Mouse (Mus musculus): ENCODE measurements around the gene Slc44a5.

Slc44a5 gene

DNA sequence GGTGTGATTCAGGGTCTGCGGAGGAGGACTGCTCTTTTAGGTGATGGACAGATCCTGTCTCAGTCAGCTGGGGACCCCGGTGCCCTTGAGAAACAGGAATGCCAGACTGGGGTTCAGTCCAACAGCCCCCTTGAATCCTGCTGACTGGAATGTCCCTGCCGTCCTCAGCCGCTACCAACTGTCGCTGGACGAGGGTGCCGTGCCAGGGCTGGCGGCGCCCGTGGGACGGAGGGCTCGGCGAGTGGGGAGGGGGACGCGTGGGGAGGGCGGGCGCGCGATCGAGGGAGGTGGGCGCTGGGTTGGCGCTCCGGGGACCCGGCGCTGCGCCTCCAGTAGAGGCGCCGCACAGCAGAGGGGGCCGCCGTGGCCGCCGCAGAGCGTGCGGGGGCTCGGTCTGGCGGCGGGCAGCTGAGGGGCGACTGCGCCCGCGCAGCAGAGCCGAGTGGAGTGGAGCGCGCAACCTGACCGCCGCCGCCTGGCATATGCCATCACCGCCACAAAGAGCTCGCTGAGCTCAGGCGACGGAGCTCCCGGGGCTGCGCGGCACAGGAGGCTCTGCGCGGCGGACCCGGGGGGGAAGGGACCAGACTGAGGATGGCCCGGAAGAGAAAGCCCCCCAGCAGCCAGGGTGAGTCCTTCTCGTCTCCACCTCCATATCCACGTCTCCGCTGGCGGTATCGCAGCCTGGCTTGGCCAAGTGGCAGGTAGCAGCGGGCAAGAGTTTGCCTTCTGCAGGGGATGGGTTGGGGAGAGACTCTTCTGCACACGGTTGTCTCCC is at the start of gene Slc44a5:
Gene Slc44a5 (plus strand): TSS at position 266 of the 778 bp plus-strand sequence.
- in situ Hi-C loops (cut with MboI; ENCODE audit: unreplicated experiment in 2 of 2): no loop called here

DNA sequence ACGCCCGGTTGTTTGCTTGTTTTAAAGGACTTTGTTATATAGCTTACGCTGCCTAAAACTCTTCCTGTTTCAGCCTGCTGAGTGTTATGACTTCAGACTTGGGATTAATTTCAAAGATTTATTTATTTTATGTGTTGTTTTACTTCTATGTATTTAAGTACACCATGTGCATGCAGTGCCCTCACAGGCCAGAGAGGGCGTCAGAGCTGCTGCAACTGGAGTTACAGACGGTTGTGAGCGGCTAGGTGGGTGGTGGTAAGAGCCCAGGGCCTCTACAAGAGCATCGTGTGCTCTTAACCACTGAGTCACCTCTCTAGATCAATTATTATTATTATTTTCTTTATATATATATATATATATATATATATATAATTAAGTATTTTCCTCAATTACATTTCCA is 46.9 kb upstream of the Slc44a5 start:
- in situ Hi-C loops (cut with MboI; ENCODE audit: unreplicated experiment in 2 of 2): loop anchor here (25.0 kb wide), 3 partner anchors 1161 to 1714 kb away; partner anchors contain the start of genes Dnajb4 (in 1 of the 2), Fpgt (in 1 of the 2), Fubp1 (in 1 of the 2) and Lrriq3 (in 1 of the 2)

DNA sequence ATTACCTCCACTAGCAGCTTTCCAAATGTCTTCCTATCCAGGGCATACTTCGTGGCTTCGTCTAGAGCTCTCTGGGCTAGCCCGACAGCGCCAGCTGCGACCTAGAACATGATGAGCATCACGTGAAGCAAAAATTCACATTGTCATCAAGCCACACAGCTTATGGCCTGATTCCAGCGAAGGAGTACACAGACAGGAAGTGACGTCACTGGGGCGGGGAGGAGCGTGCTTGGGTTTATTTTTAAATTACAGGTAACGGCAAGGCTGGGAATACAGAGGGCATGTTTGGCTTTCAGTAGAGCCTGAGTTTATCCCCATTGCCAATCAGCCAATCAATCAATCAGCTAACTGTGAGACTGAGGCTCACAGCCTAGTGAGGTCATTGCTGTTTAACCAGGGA is 43.7 kb upstream of the Slc44a5 start:
- in situ Hi-C loops (cut with MboI; ENCODE audit: unreplicated experiment in 2 of 2): loop anchor here (25.0 kb wide), 3 partner anchors 1158 to 1717 kb away; partner anchors contain the start of genes Dnajb4 (in 1 of the 2), Fpgt (in 1 of the 2), Fubp1 (in 1 of the 2) and Lrriq3 (in 1 of the 2)

DNA sequence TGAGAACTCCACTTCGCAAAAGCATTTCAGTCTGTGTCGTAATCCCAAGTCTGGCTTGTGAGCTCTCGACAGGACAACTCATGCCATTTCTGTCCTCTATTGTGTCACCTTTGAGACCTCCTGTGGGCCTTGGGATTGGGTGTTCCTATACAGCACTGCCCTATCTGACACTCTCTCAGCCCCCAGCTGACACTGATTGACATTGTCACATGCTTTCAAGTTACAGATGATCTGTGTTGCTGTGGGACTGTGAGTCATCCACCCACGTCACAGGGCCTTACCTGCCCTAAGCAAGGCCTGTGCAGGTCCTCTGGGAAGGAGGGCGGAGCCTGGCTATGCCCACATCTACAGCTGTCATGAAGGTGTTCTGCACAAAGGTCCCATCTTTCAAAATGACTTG is 40.8 kb upstream of the Slc44a5 start:
- in situ Hi-C loops (cut with MboI; ENCODE audit: unreplicated experiment in 2 of 2): loop anchor here (25.0 kb wide), 3 partner anchors 1155 to 1720 kb away; partner anchors contain the start of genes Dnajb4 (in 1 of the 2), Fpgt (in 1 of the 2), Fubp1 (in 1 of the 2) and Lrriq3 (in 1 of the 2)

DNA sequence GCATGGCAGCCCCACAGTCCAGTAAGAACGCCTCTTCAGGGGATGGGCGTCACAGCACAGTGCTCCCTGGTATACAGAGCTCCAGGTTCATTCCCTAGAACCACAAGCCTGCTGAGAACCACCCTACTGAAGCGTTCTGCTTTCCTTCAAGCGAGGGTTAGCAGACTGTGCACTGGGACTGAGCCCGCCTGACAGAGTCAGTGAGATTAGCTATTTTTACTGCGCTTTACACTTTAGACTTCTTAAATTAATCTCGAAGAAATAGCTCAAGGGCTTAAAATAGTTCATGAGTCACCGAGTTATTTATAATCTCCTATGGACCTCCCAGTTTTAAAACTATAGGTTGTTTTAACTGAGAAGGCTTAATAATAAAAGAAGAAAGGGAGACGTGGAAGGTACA is 37.4 kb upstream of the Slc44a5 start:
- in situ Hi-C loops (cut with MboI; ENCODE audit: unreplicated experiment in 2 of 2): loop anchor here (25.0 kb wide), 3 partner anchors 1151 to 1724 kb away; partner anchors contain the start of genes Dnajb4 (in 1 of the 2), Fpgt (in 1 of the 2), Fubp1 (in 1 of the 2) and Lrriq3 (in 1 of the 2)

DNA sequence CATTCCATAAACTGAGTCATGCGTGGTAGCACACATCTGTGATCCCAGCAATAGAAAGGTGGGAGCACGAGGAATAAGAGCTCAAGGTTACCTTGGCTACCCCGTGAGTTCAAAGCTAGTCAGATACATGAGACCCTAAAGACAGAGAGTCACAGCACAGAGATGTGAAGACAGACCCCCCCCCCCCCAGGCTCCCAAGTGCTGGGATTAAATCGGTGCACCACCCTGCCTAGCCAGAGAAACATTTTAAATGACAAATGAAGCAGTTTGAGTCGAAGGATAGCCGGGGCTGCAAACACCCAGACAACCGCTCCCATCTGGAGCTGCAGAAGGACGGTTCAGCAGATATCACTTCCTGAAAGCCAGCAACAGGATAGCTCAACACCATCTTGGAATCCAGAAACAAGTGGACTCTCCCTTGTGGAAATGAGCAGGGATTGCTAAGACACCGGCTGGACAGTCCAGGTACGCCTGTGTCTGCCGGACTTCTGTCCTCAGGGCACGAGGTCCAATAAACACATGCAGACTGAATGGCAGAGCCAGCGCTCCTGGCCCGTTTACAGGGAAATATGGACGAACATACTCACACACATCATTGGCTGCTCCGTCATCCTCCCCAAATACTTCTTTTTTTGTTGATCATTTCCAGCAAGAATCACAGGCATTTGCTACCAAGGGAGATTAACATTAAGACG is 36.0 kb upstream of the Slc44a5 start:
- in situ Hi-C loops (cut with MboI; ENCODE audit: unreplicated experiment in 2 of 2): loop anchor here (25.0 kb wide), 3 partner anchors 1150 to 1725 kb away; partner anchors contain the start of genes Dnajb4 (in 1 of the 2), Fpgt (in 1 of the 2), Fubp1 (in 1 of the 2) and Lrriq3 (in 1 of the 2)

DNA sequence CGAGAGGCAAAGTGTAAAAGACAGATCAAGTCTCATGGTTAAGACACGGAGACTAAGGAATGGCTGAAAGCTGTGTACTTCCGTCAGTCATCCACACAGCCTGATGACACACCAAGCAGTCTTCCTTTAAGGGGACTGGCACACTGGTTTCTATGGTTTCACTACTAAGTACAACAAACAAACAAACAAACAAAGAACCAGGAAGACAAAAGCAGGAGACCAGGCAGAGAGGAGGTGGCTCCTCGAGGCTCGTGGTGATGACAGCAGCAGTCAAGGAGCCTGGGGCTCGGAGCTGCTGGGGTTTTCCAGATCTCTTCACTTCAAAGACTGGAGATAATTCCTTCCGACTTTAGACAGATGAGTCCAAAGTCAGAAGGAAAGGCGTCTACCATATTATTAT is 33.2 kb upstream of the Slc44a5 start:
- in situ Hi-C loops (cut with MboI; ENCODE audit: unreplicated experiment in 2 of 2): loop anchor here (10.0 to 25.0 kb wide), 5 partner anchors 1147 to 1728 kb away; partner anchors contain the start of genes Dnajb4 (in 1 of the 2), Fpgt (in 1 of the 2), Fubp1 (in 1 of the 2) and Lrriq3 (in 1 of the 2)

DNA sequence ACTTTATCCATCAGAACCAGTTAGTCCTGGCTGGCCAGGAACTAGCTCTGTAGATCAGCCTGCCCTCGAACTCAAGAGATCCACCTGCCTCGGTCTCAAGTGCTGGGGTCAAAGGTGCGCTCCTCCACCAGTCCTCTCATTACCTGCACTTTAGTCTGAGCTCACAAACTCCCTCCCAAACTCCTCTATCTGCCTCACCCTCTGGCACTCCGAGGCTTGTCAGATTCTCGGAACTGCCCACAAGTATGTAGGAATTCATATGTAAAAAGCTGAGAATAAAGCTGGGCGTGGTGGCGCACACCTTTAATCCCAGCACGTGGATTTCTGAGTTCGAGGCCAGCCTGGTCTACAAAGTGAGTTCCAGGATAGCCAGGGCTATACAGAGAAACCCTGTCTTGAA is 32.8 kb upstream of the Slc44a5 start:
- in situ Hi-C loops (cut with MboI; ENCODE audit: unreplicated experiment in 2 of 2): loop anchor here (10.0 to 25.0 kb wide), 5 partner anchors 1147 to 1728 kb away; partner anchors contain the start of genes Dnajb4 (in 1 of the 2), Fpgt (in 1 of the 2), Fubp1 (in 1 of the 2) and Lrriq3 (in 1 of the 2)

DNA sequence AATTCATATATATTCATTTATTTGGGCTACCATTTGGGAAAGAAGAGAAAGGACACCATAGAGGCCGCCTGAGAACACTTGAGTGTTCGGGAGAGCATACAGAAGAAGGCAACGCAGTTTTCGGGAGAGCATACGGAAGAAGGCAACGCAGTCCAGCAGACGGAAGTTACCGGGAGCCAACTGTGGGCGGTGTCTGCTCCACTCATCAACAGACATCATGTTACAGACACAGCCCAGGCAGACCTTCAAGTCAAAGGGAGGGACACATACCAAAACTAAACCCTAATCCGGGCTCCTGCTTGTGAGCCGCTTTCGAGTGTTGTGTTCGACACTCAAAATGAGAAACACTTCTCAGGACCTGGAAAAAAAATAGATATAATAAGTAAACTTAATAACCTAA is 31.6 kb upstream of the Slc44a5 start:
- in situ Hi-C loops (cut with MboI; ENCODE audit: unreplicated experiment in 2 of 2): loop anchor here (10.0 to 25.0 kb wide), 5 partner anchors 1146 to 1729 kb away; partner anchors contain the start of genes Dnajb4 (in 1 of the 2), Fpgt (in 1 of the 2), Fubp1 (in 1 of the 2) and Lrriq3 (in 1 of the 2)

DNA sequence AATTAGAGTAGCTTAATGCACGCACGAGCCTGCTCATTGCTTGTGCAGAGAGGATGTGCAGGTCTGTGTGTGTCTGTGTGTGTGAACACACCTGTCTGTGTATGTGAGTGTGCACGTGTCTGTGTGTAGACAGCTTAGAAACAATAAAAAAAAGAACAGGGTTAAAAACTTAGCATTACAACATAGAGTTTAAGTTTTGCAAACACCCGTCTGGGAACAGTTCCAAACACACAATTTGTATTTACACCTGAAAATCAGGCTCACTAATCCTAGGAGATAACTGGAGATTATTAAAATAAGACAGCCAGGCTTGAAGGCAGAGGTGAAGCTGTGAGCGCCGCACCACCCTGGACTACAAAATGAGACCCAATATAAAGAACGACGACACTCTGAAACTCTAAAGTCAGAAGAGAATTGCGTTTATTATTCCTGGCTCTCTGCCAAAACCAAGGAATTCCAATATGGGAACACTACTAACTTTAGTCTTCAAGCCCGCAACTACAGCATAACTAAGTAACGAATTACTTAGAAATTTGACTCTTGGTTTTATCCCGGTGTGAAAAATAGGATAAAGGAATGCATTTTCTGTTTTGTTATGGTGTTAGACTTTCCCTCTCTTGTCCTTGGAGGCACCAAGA is 30.1 kb upstream of the Slc44a5 start:
- in situ Hi-C loops (cut with MboI; ENCODE audit: unreplicated experiment in 2 of 2): loop anchor here (10.0 to 25.0 kb wide), 5 partner anchors 1144 to 1731 kb away; partner anchors contain the start of genes Dnajb4 (in 1 of the 2), Fpgt (in 1 of the 2), Fubp1 (in 1 of the 2) and Lrriq3 (in 1 of the 2)

DNA sequence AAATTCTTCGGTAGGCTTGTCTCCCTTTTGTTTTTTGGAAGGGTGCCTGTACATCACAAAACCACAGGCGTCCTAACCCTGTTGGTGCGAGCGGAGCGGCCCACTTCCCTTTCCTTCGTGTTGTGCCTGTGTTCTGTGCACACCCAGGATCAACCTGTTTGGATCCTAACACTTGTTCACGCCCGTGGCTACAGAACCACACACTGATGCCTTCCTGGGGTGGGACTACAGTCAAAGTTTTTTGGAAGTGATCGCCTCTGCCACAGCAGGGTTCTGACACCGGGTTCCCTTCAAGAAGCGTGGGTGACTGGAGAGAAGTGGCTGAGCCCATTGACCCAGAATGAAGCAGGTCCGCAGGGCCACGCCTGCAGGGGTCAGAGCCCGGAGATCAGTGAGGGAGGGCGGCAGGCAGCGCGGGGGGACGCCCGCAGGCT is 29.3 kb upstream of the Slc44a5 start:
- in situ Hi-C loops (cut with MboI; ENCODE audit: unreplicated experiment in 2 of 2): loop anchor here (10.0 to 25.0 kb wide), 5 partner anchors 1143 to 1732 kb away; partner anchors contain the start of genes Dnajb4 (in 1 of the 2), Fpgt (in 1 of the 2), Fubp1 (in 1 of the 2) and Lrriq3 (in 1 of the 2)

DNA sequence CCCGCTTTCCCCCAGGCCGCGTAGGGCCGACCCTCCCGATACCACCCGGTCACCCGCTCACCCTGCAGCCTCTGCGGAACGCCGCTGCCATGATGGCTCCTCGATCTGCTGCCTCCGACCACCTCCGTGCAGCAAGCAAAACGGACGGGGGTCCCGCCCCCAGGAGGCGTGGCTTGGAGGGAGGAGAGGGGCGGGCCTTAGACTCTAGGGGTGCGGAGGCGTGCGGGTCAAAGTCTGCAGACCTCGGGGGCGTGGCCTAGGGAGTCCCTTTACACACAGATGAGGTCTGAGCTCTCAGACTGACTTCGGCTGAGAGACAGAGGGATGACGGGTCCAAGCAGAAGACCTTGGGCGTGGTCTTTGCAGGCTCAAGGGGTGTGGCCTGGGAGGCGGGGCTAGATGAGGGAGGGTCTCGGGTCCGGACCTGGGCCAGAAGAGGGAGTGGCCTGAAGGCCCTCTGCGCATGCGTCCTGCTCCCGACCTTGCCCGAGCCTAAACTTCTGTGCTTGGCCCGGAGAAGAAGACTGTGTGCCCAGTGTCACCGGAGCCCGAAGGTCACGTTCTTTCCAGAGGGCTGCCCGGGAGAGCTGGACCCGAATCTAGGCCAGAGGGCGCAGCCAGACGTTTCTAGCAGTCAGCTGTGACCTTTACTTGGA is 28.8 kb upstream of the Slc44a5 start, which contains the start of gene Acadm:
Gene Acadm (minus strand): TSS at position 298 of the 656 bp plus-strand sequence.
- in situ Hi-C loops (cut with MboI; ENCODE audit: unreplicated experiment in 2 of 2): loop anchor here (10.0 to 25.0 kb wide), 5 partner anchors 1143 to 1732 kb away; partner anchors contain the start of genes Dnajb4 (in 1 of the 2), Fpgt (in 1 of the 2), Fubp1 (in 1 of the 2) and Lrriq3 (in 1 of the 2)

DNA sequence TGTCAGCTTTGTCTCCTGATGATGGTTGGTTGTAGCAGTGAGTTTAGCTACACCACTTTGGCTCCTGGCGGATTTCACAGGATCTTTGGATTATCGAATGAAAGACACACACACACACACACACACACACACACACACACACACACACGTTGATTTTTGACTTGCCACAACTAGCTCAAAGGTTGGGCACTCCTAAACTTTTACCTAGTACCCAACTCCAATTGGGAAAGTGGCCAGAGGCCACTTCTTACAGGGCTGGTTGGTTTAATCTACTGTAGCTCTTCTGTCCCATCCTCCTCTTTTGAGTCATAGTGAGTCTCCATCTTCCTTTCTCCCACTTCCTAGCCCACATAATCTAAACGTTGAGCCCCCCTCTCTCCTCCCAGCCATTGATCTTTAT is 26.0 kb upstream of the Slc44a5 start:
- in situ Hi-C loops (cut with MboI; ENCODE audit: unreplicated experiment in 2 of 2): loop anchor here (10.0 to 25.0 kb wide), 5 partner anchors 1140 to 1735 kb away; partner anchors contain the start of genes Dnajb4 (in 1 of the 2), Fpgt (in 1 of the 2), Fubp1 (in 1 of the 2) and Lrriq3 (in 1 of the 2)

DNA sequence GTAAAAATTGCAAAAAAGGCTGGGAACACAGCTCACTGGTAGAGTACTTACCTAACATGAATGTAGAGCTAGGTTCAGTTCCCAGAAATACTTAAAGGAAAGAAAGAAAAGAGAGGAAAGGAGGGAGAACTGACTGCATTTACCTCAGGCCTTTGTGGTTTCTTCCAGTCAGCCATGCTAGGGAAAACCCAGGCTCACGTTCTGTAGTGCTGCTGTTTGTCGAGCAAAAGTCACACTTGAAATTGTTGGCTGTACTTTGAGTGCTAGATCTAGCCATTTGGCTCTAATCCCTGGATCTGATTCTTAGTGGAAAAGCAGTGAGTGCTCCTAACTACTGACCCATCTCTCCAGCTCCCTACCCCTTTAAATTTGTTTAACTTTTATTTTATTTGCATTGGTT is 25.1 kb upstream of the Slc44a5 start:
- in situ Hi-C loops (cut with MboI; ENCODE audit: unreplicated experiment in 2 of 2): loop anchor here (10.0 to 25.0 kb wide), 5 partner anchors 1139 to 1736 kb away; partner anchors contain the start of genes Dnajb4 (in 1 of the 2), Fpgt (in 1 of the 2), Fubp1 (in 1 of the 2) and Lrriq3 (in 1 of the 2)

DNA sequence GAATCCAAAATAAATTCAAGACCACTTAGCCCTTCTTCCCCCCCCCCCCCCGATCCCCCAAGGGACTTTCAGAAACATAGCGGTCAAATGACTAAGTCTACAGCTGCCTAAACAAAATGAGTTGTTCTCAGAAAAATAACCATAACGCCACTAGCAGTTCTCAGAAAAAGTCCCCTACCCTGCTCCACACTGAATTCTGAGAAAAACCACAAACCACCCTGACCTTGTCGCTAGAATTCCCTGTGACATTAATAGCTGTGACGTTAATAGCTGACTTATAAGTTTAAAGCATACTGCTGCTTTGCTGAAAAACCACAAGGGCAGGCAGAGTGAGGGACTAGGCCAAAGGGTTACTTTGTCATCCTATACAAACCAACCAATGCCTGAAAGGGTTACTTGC is 15.3 kb upstream of the Slc44a5 start:
- in situ Hi-C loops (cut with MboI; ENCODE audit: unreplicated experiment in 2 of 2): loop anchor here in 1 of 2 experiments (10.0 kb wide), 1 partner anchor 617 kb away; no protein-coding TSS in a partner anchor

DNA sequence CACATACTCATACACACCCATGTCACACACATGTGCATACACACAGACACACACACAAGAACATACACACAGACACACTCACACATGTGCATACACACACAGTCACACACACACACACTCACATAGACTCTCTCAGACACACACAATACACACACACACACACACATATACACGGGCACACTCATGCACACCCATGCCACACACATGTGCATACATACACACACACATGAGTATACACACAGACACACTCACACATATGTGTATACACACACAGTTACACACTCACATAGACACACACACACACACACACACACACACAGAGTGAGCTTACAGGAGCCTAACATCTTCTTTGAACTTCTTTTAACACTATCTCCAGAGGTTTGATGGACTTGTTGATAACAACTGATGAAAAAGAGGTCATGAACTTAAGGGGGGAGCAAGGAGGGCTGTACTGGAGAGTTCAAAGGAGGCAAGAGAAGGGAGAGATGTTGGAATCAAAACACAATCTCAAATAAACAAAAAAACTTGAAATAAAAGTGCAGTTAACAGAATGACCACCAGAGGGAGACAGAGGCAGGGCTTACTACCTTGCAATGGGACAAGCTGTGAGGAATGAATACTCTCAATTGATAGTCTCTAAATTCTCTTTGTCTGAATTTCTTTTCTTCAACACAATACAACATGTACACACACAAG is 14.1 kb upstream of the Slc44a5 start:
- in situ Hi-C loops (cut with MboI; ENCODE audit: unreplicated experiment in 2 of 2): loop anchor here in 1 of 2 experiments (10.0 kb wide), 1 partner anchor 616 kb away; no protein-coding TSS in a partner anchor

DNA sequence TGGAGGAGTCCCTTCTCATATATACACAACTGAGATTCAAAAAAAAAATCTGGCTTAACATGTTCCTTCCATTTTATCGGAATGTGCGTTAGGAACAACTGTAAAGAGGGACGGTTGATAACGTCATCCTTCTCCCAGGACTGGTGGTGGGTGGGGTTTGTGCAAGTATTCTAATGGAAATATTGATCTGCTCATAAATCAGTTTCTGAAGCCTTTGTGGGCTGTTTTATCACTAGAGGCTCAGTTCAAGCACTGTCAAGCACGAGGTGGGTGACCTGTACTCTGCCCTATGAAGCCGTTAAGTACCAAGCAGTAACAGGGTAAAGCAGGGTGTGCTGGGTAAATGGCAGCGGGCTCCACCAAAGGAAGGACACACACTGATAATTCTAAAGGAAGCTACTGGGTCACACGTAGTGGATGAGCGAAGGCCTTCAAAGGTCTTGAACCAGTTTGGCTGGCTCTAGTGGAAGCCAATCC is 13.5 kb upstream of the Slc44a5 start:
- in situ Hi-C loops (cut with MboI; ENCODE audit: unreplicated experiment in 2 of 2): loop anchor here (10.0 kb wide), 1 partner anchor 615 kb away; no protein-coding TSS in a partner anchor

Data from v-Abl transformed pro-B cells (cell line).